Mouse (Mus musculus): ENCODE results near the gene Rab11fip3.

- no peak for TF ChIP-seq CHD2 (IDR thresholded peaks at IDR 0.05; ENCODE audit: low read depth, low read length)
- TF ChIP-seq ZC3H11A (IDR thresholded peaks at IDR 0.05; ENCODE audit: borderline replicate concordance, low read depth, low read length): no peak
- no peak for TF ChIP-seq HCFC1 (IDR thresholded peaks at IDR 0.05; ENCODE audit: borderline replicate concordance, insufficient read depth, low read length)
- TF ChIP-seq MAFK (IDR thresholded peaks at IDR 0.05; ENCODE audit: insufficient read depth, low read depth, low read length): no peak
Observed at GRCm38 (mm10) chr17:26114061-26114460, 44.7 kb upstream of the Rab11fip3 start.
